Mouse (Mus musculus) myocyte (in vitro differentiated cells): ENCODE data around the gene Cnn1. TPM values are rescaled to one million over a fixed set of nuclear protein-coding genes. Genes with fewer than 3 reads are reported as not detected.

Source experiments
- H3K27me3 ChIP-seq: one replicate; pipeline ENCODE4 v1.6.1; 2011; ENCODE audit not compliant: control insufficient read depth, insufficient read depth, insufficient read length
- H3K36me3 ChIP-seq: one replicate; pipeline ENCODE4 v1.6.1; 2011; ENCODE audit not compliant: control insufficient read depth, insufficient read depth
- H3K4me2 ChIP-seq: one replicate; pipeline ENCODE4 v1.6.1; 2011; ENCODE audit warnings: low read depth, control low read depth
- H3K4me3 ChIP-seq: one replicate; pipeline ENCODE4 v1.5.1; 2011; ENCODE audit warnings: mild to moderate bottlenecking, control low read depth, moderate library complexity
- H3K79me2 ChIP-seq: one replicate; pipeline ENCODE4 v1.6.1; 2011; ENCODE audit not compliant: control insufficient read depth, insufficient read depth
- H3ac ChIP-seq: one replicate; pipeline ENCODE4 v1.6.1; 2011; ENCODE audit not compliant: control insufficient read depth, insufficient read length
- CEBPB ChIP-seq: IDR thresholded peaks from 2 replicates; pipeline ENCODE4 v1.6.1; 2011; ENCODE audit warnings: mild to moderate bottlenecking, moderate library complexity; ENCODE audit not compliant: poor library complexity, insufficient read depth, severe bottlenecking
- E2F4 ChIP-seq: IDR thresholded peaks from one replicate; pipeline ENCODE4 v1.6.1; 2011; ENCODE audit warnings: mild to moderate bottlenecking, control low read depth, moderate library complexity; ENCODE audit not compliant: insufficient read depth
- MAX ChIP-seq: IDR thresholded peaks from one replicate; pipeline ENCODE4 v1.6.1; 2011; ENCODE audit warnings: low read depth, mild to moderate bottlenecking, control low read depth
- MYOD1 ChIP-seq, 3 experiments: IDR thresholded peaks; one replicate each; pipeline ENCODE4 v1.6.1; 2011; ENCODE audit warnings: control low read depth in 2 of 3, low read depth in 2 of 3, mild to moderate bottlenecking in 2 of 3, moderate library complexity in 1 of 3; ENCODE audit not compliant: insufficient read length in 2 of 3, control insufficient read depth in 1 of 3
- MYOG ChIP-seq, 3 experiments: IDR thresholded peaks; one replicate each; pipeline ENCODE4 v1.6.1; 2011; ENCODE audit warnings: control low read depth in 2 of 3, low read depth in 2 of 3, mild to moderate bottlenecking in 2 of 3; ENCODE audit not compliant: insufficient read length in 2 of 3, control insufficient read depth in 1 of 3, insufficient read depth in 1 of 3
- POLR2A ChIP-seq: IDR thresholded peaks from one replicate; pipeline ENCODE4 v1.6.1; 2011; ENCODE audit warnings: low read depth, mild to moderate bottlenecking, control low read depth, moderate library complexity; ENCODE audit not compliant: insufficient read length
- POLR2AphosphoS2 ChIP-seq: IDR thresholded peaks from one replicate; pipeline ENCODE4 v1.6.1; 2011; ENCODE audit warnings: low read depth, control low read depth; ENCODE audit not compliant: insufficient read length
- REST ChIP-seq: IDR thresholded peaks from one replicate; pipeline ENCODE4 v1.6.1; 2011; ENCODE audit warnings: mild to moderate bottlenecking, control low read depth, moderate library complexity; ENCODE audit not compliant: insufficient read depth, insufficient read length
- SRF ChIP-seq: IDR thresholded peaks from one replicate; pipeline ENCODE4 v1.6.1; 2011; ENCODE audit warnings: low read depth; ENCODE audit not compliant: control insufficient read depth, insufficient read length
- TCF12 ChIP-seq: IDR thresholded peaks from one replicate; pipeline ENCODE4 v1.6.1; 2011; ENCODE audit warnings: mild to moderate bottlenecking, control low read depth; ENCODE audit not compliant: poor library complexity, insufficient read depth, severe bottlenecking
- TCF3 ChIP-seq: IDR thresholded peaks from one replicate; pipeline ENCODE4 v1.6.1; 2011; ENCODE audit warnings: low read depth, control low read depth; ENCODE audit not compliant: insufficient read length
- USF1 ChIP-seq: IDR thresholded peaks from one replicate; pipeline ENCODE4 v1.6.1; 2011; ENCODE audit warnings: low read depth, mild to moderate bottlenecking, control low read depth, moderate library complexity
- polyA plus RNA-seq: library from polyadenylated mRNA; unstranded; fragments of >200 nt; fragmentation: generic; extraction: Trizol; gene quantifications from one replicate; pipeline ENCODE4 v1.2.1, GENCODE M21; 2012; ENCODE audit warnings: missing spikeins

Gene Cnn1
- polyA plus RNA-seq, 1 experiment: 7.1 TPM

- H3K79me2 ChIP-seq: no peaks in the 10 kb centered on the region
Measured at GRCm38 (mm10) chr9:22056303-22056910, 42.6 kb upstream of the Cnn1 start.

DNA sequence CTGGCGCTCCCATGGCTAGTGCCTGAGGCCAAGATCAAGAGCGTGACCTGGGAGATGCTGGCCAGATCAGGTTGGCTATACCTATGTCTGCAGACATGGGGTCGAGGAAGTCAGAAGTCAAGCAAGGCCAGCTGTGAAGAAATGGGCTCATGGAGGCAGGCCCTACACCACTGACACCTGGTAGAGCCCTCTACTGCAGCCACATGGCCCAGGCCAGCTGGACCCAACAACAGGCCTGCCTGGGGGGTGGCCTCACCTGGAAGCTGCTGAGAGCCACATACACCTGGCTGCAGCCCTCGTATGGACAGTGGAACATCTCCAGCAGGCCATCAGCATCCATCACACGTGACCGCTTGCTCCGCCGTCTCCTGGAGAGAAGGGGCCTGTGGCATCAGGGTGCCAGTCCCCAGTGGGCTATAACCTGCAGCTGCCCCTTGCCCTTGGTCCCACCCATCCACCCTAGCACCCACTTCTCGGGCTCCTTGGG lies 41.9 kb upstream of the Cnn1 start:
- no peak for TF ChIP-seq POLR2AphosphoS2
- TF ChIP-seq POLR2A: no peak
- no peak for TF ChIP-seq CEBPB
- Histone ChIP-seq H3K27me3 (peaks cover 3% of the 10 kb centered on the region), H3ac (no peak overlapping the region), H3K4me2 (no peak overlapping the region), H3K4me3 (no peak overlapping the region), H3K79me2 (no peaks in the 10 kb centered on the region), H3K36me3 (no peaks in the 10 kb centered on the region)

More at GRCm38 (mm10) chr9:22056303-22056910, 42.6 kb upstream of the Cnn1 start:
- Histone ChIP-seq H3K4me2 (no peak overlapping the region), H3K27me3 (peaks cover 10% of the 10 kb centered on the region), H3K36me3 (no peaks in the 10 kb centered on the region), H3K4me3 (no peak overlapping the region), H3ac (no peak overlapping the region)
- TF ChIP-seq SRF: no peak
- no peak for TF ChIP-seq POLR2AphosphoS2
- no peak for TF ChIP-seq MYOD1 (IDR thresholded peaks at IDR 0.05; ENCODE audit: control insufficient read depth in 1 of 3, insufficient read length in 2 of 3, low read depth in 2 of 3)
- no peak for TF ChIP-seq TCF12
- no peak for TF ChIP-seq E2F4
- TF ChIP-seq USF1: no peak
- no peak for TF ChIP-seq MYOG (IDR thresholded peaks at IDR 0.05; ENCODE audit: control insufficient read depth in 1 of 3, insufficient read depth in 1 of 3, insufficient read length in 2 of 3, low read depth in 2 of 3)
- no peak for TF ChIP-seq TCF3
- TF ChIP-seq REST: no peak

DNA sequence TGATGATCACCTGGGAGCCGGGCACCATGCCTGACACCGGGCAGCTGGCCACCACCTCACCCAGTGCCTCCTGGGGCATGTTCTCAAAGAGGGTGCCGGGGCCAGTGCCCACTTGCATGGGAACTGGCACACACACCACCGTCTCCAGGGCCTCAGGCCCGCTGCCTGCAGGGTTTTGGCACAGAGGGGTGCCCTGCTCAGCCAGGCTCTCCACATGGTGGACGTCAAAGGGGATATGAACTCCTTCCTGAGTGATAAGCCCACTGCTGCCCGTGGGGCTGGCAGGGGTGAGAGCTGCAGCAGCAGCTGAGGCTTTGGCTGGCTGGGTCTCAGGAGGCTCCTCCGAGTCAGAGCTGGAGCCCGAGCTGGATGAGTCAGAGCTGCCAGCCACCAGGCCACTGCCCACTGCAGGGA lies 41.0 kb upstream of the Cnn1 start:
- no peak overlapping the region for H3ac ChIP-seq
- TF ChIP-seq POLR2A: no peak
- TF ChIP-seq TCF12: no peak
- TF ChIP-seq MYOG (IDR thresholded peaks at IDR 0.05; ENCODE audit: control insufficient read depth in 1 of 3, insufficient read depth in 1 of 3, insufficient read length in 2 of 3, low read depth in 2 of 3): peak in 1 of 3 experiments; percentile 56
- TF ChIP-seq MYOD1 (IDR thresholded peaks at IDR 0.05; ENCODE audit: control insufficient read depth in 1 of 3, insufficient read length in 2 of 3, low read depth in 2 of 3): peak in 2 of 3 experiments; percentile 71 to 75
- H3K4me3 ChIP-seq: no peak overlapping the region
- H3K4me2 ChIP-seq: peak overlapping the region; percentile 19
- H3K79me2 ChIP-seq: no peaks in the 10 kb centered on the region
- no peaks in the 10 kb centered on the region for H3K36me3 ChIP-seq
- no peaks in the 10 kb centered on the region for H3K27me3 ChIP-seq

DNA sequence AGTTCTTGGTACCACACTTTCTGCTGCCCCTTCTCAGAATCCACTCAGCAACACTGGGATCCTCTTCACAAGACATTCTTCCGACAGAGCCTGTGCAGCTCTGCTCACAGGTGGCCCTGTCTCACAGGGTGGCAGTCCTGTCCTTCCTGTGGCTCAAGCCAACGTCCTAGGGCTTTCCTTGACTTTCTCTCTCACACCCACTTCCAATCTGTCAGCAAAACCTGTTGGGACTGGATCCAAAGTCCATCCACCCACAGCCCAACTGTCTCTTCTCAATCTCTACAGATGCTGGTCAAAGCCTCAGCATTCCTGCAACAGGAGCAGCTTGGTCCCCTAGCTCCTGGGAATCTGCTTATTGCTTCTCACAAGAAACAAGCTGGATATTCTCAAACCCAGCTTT lies 37.7 kb upstream of the Cnn1 start:
- no peak for TF ChIP-seq SRF
- TF ChIP-seq POLR2AphosphoS2: no peak
- no peak for TF ChIP-seq MYOG (IDR thresholded peaks at IDR 0.05; ENCODE audit: control insufficient read depth in 1 of 3, insufficient read depth in 1 of 3, insufficient read length in 2 of 3, low read depth in 2 of 3)
- no peak for TF ChIP-seq CEBPB
- TF ChIP-seq USF1: no peak
- TF ChIP-seq MYOD1 (IDR thresholded peaks at IDR 0.05; ENCODE audit: control insufficient read depth in 1 of 3, insufficient read length in 2 of 3, low read depth in 2 of 3): no peak
- TF ChIP-seq REST: no peak
- TF ChIP-seq TCF12: no peak
- TF ChIP-seq MAX: no peak
- TF ChIP-seq TCF3: no peak
- TF ChIP-seq E2F4: no peak
- no peak for TF ChIP-seq POLR2A
- Histone ChIP-seq H3K79me2 (no peaks in the 10 kb centered on the region), H3K36me3 (peaks cover 7% of the 10 kb centered on the region), H3ac (no peak overlapping the region), H3K4me2 (no peak overlapping the region), H3K4me3 (no peak overlapping the region), H3K27me3 (no peaks in the 10 kb centered on the region)

DNA sequence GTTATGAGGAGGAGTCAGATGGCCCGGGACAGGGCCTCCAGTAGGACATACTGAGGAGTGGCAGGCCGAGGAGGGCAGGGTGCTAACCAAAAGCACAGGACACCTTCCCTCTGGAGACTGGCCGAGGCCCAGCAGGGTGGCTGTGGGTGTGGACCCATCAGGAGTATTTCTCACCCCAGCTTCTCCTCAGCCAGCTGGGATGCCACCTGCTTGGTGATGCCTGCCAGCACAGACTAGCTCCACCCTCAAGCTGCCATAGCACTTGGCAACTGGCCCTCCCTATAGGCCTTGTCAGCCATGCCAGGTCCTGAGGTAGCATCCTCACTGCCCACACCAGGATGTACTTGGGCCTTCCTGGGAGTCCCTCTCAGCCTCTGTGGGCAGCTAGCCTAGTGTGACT lies 34.7 kb upstream of the Cnn1 start:
- H3K4me3 ChIP-seq: no peak overlapping the region
- H3K79me2 ChIP-seq: no peaks in the 10 kb centered on the region
- H3K36me3 ChIP-seq: peaks cover 7% of the 10 kb centered on the region
- H3ac ChIP-seq: no peak overlapping the region
- peak in 1 of 3 experiments; percentile 18 for TF ChIP-seq MYOG (IDR thresholded peaks at IDR 0.05; ENCODE audit: control insufficient read depth in 1 of 3, insufficient read depth in 1 of 3, insufficient read length in 2 of 3, low read depth in 2 of 3)
- TF ChIP-seq CEBPB: no peak
- TF ChIP-seq MYOD1 (IDR thresholded peaks at IDR 0.05; ENCODE audit: control insufficient read depth in 1 of 3, insufficient read length in 2 of 3, low read depth in 2 of 3): peak in 1 of 3 experiments; percentile 3
- no peaks in the 10 kb centered on the region for H3K27me3 ChIP-seq
- H3K4me2 ChIP-seq: no peak overlapping the region
